Mouse (Mus musculus) hindbrain, embryonic 14.5 days (tissue): ENCODE results near the gene Kif14. TPM values are rescaled to one million over a fixed set of nuclear protein-coding genes. Genes with fewer than 3 reads are reported as not detected.
"Not testable (repeated sequence)": the region's sequence is repeated elsewhere in the genome, so short reads cannot be mapped to it uniquely, and the experiment has no call there.

Source experiments
- ATAC-seq: fragments of 200-750 bp; cut with Nextera tagmentation; 2 replicates; pipeline ENCODE4 v1.8.0; 2017; ENCODE audit warnings: moderate number of reproducible peaks, mild to moderate bottlenecking, moderate TSS enrichment, moderate library complexity; ENCODE audit not compliant: low FRiP score
- DNase-seq: peaks from one replicate; pipeline ENCODE4 v3.0.0-alpha.2; 2015; ENCODE audit warnings: low spot score
- H3K27ac ChIP-seq: fragments of 300-500 bp; sonication (generic); 2 replicates; pipeline ENCODE4 v1.5.1; 2014; ENCODE audit warnings: mild to moderate bottlenecking, moderate library complexity
- H3K27me3 ChIP-seq: fragments of 300-500 bp; sonication (generic); 2 replicates; pipeline ENCODE4 v1.6.1; 2014; ENCODE audit warnings: mild to moderate bottlenecking, low read length, mixed read lengths; ENCODE audit not compliant: control insufficient read depth, insufficient read depth
- H3K36me3 ChIP-seq: fragments of 300-500 bp; sonication (generic); replicated peaks from 2 replicates; pipeline ENCODE4 v1.6.1; 2014; ENCODE audit not compliant: control insufficient read depth, insufficient read depth
- H3K4me1 ChIP-seq: fragments of 300-500 bp; sonication (generic); replicated peaks from 2 replicates; pipeline ENCODE4 v1.6.1; 2014; ENCODE audit warnings: antibody characterized with exemption, low read length, mixed read lengths; ENCODE audit not compliant: control insufficient read depth, insufficient read depth
- H3K4me2 ChIP-seq: fragments of 300-500 bp; sonication (generic); replicated peaks from 2 replicates; pipeline ENCODE4 v1.6.1; 2014; ENCODE audit warnings: mild to moderate bottlenecking, moderate library complexity
- H3K4me3 ChIP-seq: fragments of 300-500 bp; sonication (generic); replicated peaks from 2 replicates; pipeline ENCODE4 v1.5.1; 2014; ENCODE audit warnings: mild to moderate bottlenecking, low read length
- H3K9ac ChIP-seq: fragments of 300-500 bp; sonication (generic); 2 replicates; pipeline ENCODE4 v1.6.1; 2014
- H3K9me3 ChIP-seq: fragments of 300-500 bp; sonication (generic); 2 replicates; pipeline ENCODE4 v1.6.1; 2016; ENCODE audit warnings: low read length; ENCODE audit not compliant: control insufficient read depth
- WGBS: fragments of 180-500 bp; shearing (Covaris S2); extraction: QIAGEN DNeasy Blood & Tissue Kit; methylation state at CpG from one replicate; pipeline ENCODE4 v1.1.7; 2014; 5-methylcytosine and 5-hydroxymethylcytosine counted together
- polyA plus RNA-seq: library from polyadenylated mRNA; unstranded; fragments of >200 nt; fragmentation: Nextera tagmentation; extraction: Ambion mirVana; gene quantifications from 2 replicates; pipeline ENCODE4 v1.2.1, GENCODE M21; 2014

Gene Kif14
- polyA plus RNA-seq, 1 experiment from 2014 or later: 1.6 TPM

GRCm38 (mm10) chr1:136541618-136542376, 75.7 kb downstream of the Kif14 start:
- 78% methylated on average over 12 of the region's 12 CpGs for WGBS
- Histone ChIP-seq H3K36me3 (no peaks in the 10 kb centered on the region), H3K27ac (no peak overlapping the region), H3K4me1 (no peaks in the 10 kb centered on the region), H3K4me3 (no peak overlapping the region), H3K27me3 (no peaks in the 10 kb centered on the region), H3K9ac (no peak overlapping the region), H3K9me3 (no peaks in the 10 kb centered on the region), H3K4me2 (no peak overlapping the region)
- DNase-seq: no peak
- ATAC-seq: no peak

GRCm38 (mm10) chr1:136543920-136544319, 77.8 kb downstream of the Kif14 start:
- H3K4me3 ChIP-seq: no peak overlapping the region
- no peaks in the 10 kb centered on the region for H3K27me3 ChIP-seq
- DNase-seq (no peak), ATAC-seq (no peak)
- no peak overlapping the region for H3K4me2 ChIP-seq
- H3K9me3 ChIP-seq: no peaks in the 10 kb centered on the region
- no peak overlapping the region for H3K27ac ChIP-seq
- no peaks in the 10 kb centered on the region for H3K4me1 ChIP-seq
- no peaks in the 10 kb centered on the region for H3K36me3 ChIP-seq
- no peak overlapping the region for H3K9ac ChIP-seq
- 40% methylated on average over 7 of the region's 7 CpGs for WGBS

- no peak overlapping the region for H3K9ac ChIP-seq
- DNase-seq: no peak
- ATAC-seq: no peak
- H3K4me2 ChIP-seq: no peak overlapping the region
- H3K9me3 ChIP-seq: no peaks in the 10 kb centered on the region
- no peaks in the 10 kb centered on the region for H3K4me1 ChIP-seq
- no peaks in the 10 kb centered on the region for H3K36me3 ChIP-seq
- H3K27ac ChIP-seq: no peak overlapping the region
- H3K4me3 ChIP-seq: no peak overlapping the region
- no peaks in the 10 kb centered on the region for H3K27me3 ChIP-seq
- WGBS: 87% methylated on average over 2 of the region's 2 CpGs
These were observed 80.9 kb downstream of the Kif14 start for GRCm38 (mm10) chr1:136547068-136547467.

GRCm38 (mm10) chr1:136550285-136550684, 84.1 kb downstream of the Kif14 start:
- Histone ChIP-seq H3K9ac (no peak overlapping the region), H3K4me1 (no peaks in the 10 kb centered on the region), H3K9me3 (no peaks in the 10 kb centered on the region), H3K4me3 (no peak overlapping the region), H3K27me3 (no peaks in the 10 kb centered on the region), H3K27ac (no peak overlapping the region), H3K4me2 (no peak overlapping the region), H3K36me3 (no peaks in the 10 kb centered on the region)
- DNase-seq: no peak
- WGBS: 94% methylated on average over 6 of the region's 6 CpGs
- ATAC-seq: no peak

GRCm38 (mm10) chr1:136550851-136551540, 84.9 kb downstream of the Kif14 start:
- Histone ChIP-seq H3K9me3 (no peaks in the 10 kb centered on the region), H3K4me2 (no peak overlapping the region), H3K36me3 (no peaks in the 10 kb centered on the region), H3K27me3 (no peaks in the 10 kb centered on the region), H3K4me3 (no peak overlapping the region), H3K9ac (no peak overlapping the region), H3K27ac (no peak overlapping the region), H3K4me1 (no peaks in the 10 kb centered on the region)
- peak; percentile 66; the same call in 1 of the 2 replicates for ATAC-seq
- WGBS: 30% methylated on average over 16 of the region's 16 CpGs
- peak; percentile 93 for DNase-seq

- Histone ChIP-seq H3K4me1 (no peaks in the 10 kb centered on the region), H3K4me3 (no peak overlapping the region), H3K9ac (no peak overlapping the region), H3K4me2 (no peak overlapping the region), H3K27me3 (no peaks in the 10 kb centered on the region), H3K9me3 (no peaks in the 10 kb centered on the region), H3K27ac (no peak overlapping the region), H3K36me3 (no peaks in the 10 kb centered on the region)
- ATAC-seq (no peak), DNase-seq (no peak)
- 94% methylated on average over 3 of the region's 3 CpGs for WGBS
These were observed 88.5 kb downstream of the Kif14 start for GRCm38 (mm10) chr1:136554686-136555085.

GRCm38 (mm10) chr1:136555892-136556291, 89.7 kb downstream of the Kif14 start:
- H3K9ac ChIP-seq: no peak overlapping the region
- 36% methylated on average over 7 of the region's 7 CpGs for WGBS

GRCm38 (mm10) chr1:136556643-136557042, 90.5 kb downstream of the Kif14 start:
- H3K9ac ChIP-seq, H3K4me2 ChIP-seq, H3K9me3 ChIP-seq, H3K27me3 ChIP-seq, H3K4me1 ChIP-seq, ATAC-seq, H3K4me3 ChIP-seq, H3K36me3 ChIP-seq, H3K27ac ChIP-seq, DNase-seq: not testable (repeated sequence)
- 92% methylated on average over 2 of the region's 2 CpGs for WGBS

More at GRCm38 (mm10) chr1:136555892-136556291, 89.7 kb downstream of the Kif14 start:
- Histone ChIP-seq H3K9me3 (no peaks in the 10 kb centered on the region), H3K4me2 (no peak overlapping the region), H3K36me3 (no peaks in the 10 kb centered on the region), H3K27me3 (no peaks in the 10 kb centered on the region), H3K4me1 (no peaks in the 10 kb centered on the region), H3K27ac (no peak overlapping the region), H3K4me3 (no peak overlapping the region)
- no peak for DNase-seq
- no peak for ATAC-seq

GRCm38 (mm10) chr1:136557436-136557835, 91.3 kb downstream of the Kif14 start:
- ATAC-seq (no peak), DNase-seq (no peak)
- Histone ChIP-seq H3K4me1 (no peaks in the 10 kb centered on the region), H3K27ac (no peak overlapping the region), H3K27me3 (no peaks in the 10 kb centered on the region), H3K36me3 (no peaks in the 10 kb centered on the region), H3K4me3 (no peak overlapping the region), H3K4me2 (no peak overlapping the region), H3K9me3 (no peaks in the 10 kb centered on the region), H3K9ac (no peak overlapping the region)
- 93% methylated on average over 12 of the region's 12 CpGs for WGBS
